Mouse (Mus musculus) liver, embryonic 11.5 days (tissue): ENCODE measurements around the gene Sapcd2. TPM values are rescaled to one million over a fixed set of nuclear protein-coding genes. Genes with fewer than 3 reads are reported as not detected.
"Not testable (repeated sequence)": the region's sequence is repeated elsewhere in the genome, so short reads cannot be mapped to it uniquely, and the experiment has no call there.

Source experiments
- ATAC-seq: fragments of 200-750 bp; cut with Nextera tagmentation; replicated peaks from 2 replicates; pipeline ENCODE4 v1.8.0; 2017; ENCODE audit warnings: moderate number of reproducible peaks, mild to moderate bottlenecking, moderate TSS enrichment, moderate library complexity; ENCODE audit not compliant: low FRiP score
- DNase-seq: peaks from one replicate; pipeline ENCODE4 v3.0.0-alpha.2; 2017; ENCODE audit warnings: low spot score
- H3K27ac ChIP-seq: fragments of 300-500 bp; sonication (generic); 2 replicates; pipeline ENCODE4 v1.5.1; 2014; ENCODE audit warnings: mild to moderate bottlenecking, low read depth, low read length, control low read depth
- H3K27me3 ChIP-seq: fragments of 300-500 bp; sonication (generic); replicated peaks from 2 replicates; pipeline ENCODE4 v1.6.1; 2014; ENCODE audit warnings: low read length, mixed read lengths; ENCODE audit not compliant: control insufficient read depth, insufficient read depth
- H3K36me3 ChIP-seq: fragments of 300-500 bp; sonication (generic); 2 replicates; pipeline ENCODE4 v1.6.1; 2014; ENCODE audit warnings: mild to moderate bottlenecking, low read length, moderate library complexity, mixed read lengths; ENCODE audit not compliant: control insufficient read depth, insufficient read depth
- H3K4me1 ChIP-seq: fragments of 300-500 bp; sonication (generic); replicated peaks from 2 replicates; pipeline ENCODE4 v1.6.1; 2014; ENCODE audit warnings: low read length, mixed read lengths; ENCODE audit not compliant: control insufficient read depth, insufficient read depth
- H3K4me2 ChIP-seq: fragments of 300-500 bp; sonication (generic); 2 replicates; pipeline ENCODE4 v1.6.1; 2014; ENCODE audit warnings: mild to moderate bottlenecking, control low read depth, moderate library complexity
- H3K4me3 ChIP-seq: fragments of 300-500 bp; sonication (generic); 2 replicates; pipeline ENCODE4 v1.5.1; 2014; ENCODE audit warnings: low read depth, low read length, control low read depth
- H3K9ac ChIP-seq: fragments of 300-500 bp; sonication (generic); 2 replicates; pipeline ENCODE4 v1.6.1; 2014; ENCODE audit warnings: low read depth, low read length, control low read depth
- H3K9me3 ChIP-seq: fragments of 300-500 bp; sonication (generic); 2 replicates; pipeline ENCODE4 v1.6.1; 2016; ENCODE audit warnings: low read length, inconsistent platforms, mixed read lengths; ENCODE audit not compliant: control insufficient read depth
- WGBS: fragments of 180-500 bp; shearing (Covaris S2); extraction: QIAGEN DNeasy Blood & Tissue Kit; methylation state at CpG from one replicate; pipeline ENCODE4 v1.1.7; 2014; 5-methylcytosine and 5-hydroxymethylcytosine counted together
- polyA plus RNA-seq: library from polyadenylated mRNA; unstranded; fragments of >200 nt; fragmentation: Nextera tagmentation; extraction: Ambion mirVana; gene quantifications from 2 replicates; pipeline ENCODE4 v1.2.1, GENCODE M21; 2014

Sapcd2 gene
- polyA plus RNA-seq, 1 experiment from 2014 or later, result 51.0 TPM

GRCm38 (mm10) chr2:25402377-25402971, 30.4 kb downstream of the Sapcd2 start:
- peak overlapping the region; percentile 53 for H3K4me3 ChIP-seq
- no peaks in the 10 kb centered on the region for H3K4me1 ChIP-seq
- WGBS, result 3% methylated on average over 13 of the region's 13 CpGs
- ATAC-seq (no peak; the same call in 1 of the 2 replicates), DNase-seq (peak; percentile 80)
- H3K27ac ChIP-seq, result no peak overlapping the region
- H3K4me2 ChIP-seq, result peak overlapping the region; percentile 66
- H3K27me3 ChIP-seq, result peaks cover 78% of the 10 kb centered on the region
- H3K36me3 ChIP-seq, result no peaks in the 10 kb centered on the region
- no peaks in the 10 kb centered on the region for H3K9me3 ChIP-seq
- H3K9ac ChIP-seq, result no peak overlapping the region

DNA sequence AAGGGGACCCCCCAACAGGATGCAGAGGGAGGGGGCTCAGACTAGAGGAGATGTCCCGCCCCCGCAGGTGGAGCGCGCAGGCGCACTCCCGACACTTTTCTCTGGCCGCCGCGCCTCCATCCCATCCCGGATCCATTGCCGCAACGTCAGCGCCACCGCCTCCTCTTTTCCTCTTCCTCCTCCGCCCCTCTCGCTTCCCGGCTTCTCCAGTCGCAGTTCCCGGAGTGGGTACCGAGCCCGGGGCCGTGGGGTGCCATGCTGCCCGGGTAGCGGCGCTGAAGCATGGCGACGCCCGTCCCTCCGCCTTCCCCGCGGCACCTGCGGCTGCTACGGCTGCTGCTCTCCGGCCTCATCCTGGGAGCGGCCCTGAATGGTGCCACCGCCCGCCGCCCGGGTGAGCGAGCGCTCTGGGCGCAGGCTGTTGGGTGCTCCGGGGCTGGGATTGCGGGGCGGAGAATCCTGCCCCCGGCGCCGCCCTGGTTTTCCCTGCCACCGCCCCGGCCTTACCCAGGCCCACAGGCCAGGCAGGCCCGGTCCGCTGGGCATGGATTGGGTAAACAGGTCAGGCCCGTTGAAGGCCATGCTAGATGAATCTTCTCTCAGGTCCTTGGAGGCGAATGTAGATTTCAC, 31.0 kb downstream of the Sapcd2 start:
- peak overlapping the region; percentile 66 for H3K4me2 ChIP-seq
- H3K4me1 ChIP-seq, result no peaks in the 10 kb centered on the region
- peak overlapping the region; percentile 26; the same call in 1 of the 2 replicates for H3K9ac ChIP-seq
- H3K27ac ChIP-seq, result no peak overlapping the region
- no peak for ATAC-seq
- DNase-seq, result no peak
- no peaks in the 10 kb centered on the region for H3K9me3 ChIP-seq
- H3K36me3 ChIP-seq, result no peaks in the 10 kb centered on the region
- peaks cover 72% of the 10 kb centered on the region for H3K27me3 ChIP-seq
- 2% methylated on average over 54 of the region's 54 CpGs for WGBS
- peak overlapping the region; percentile 53 for H3K4me3 ChIP-seq

- H3K4me2 ChIP-seq, result no peak overlapping the region
- ATAC-seq, result no peak
- DNase-seq, result no peak
- WGBS, result 81% methylated on average over 4 of the region's 4 CpGs
- H3K9ac ChIP-seq, result no peak overlapping the region
- H3K4me1 ChIP-seq, result no peaks in the 10 kb centered on the region
- H3K36me3 ChIP-seq, result no peaks in the 10 kb centered on the region
- H3K9me3 ChIP-seq, result no peaks in the 10 kb centered on the region
- H3K4me3 ChIP-seq, result no peak overlapping the region
- peaks cover 64% of the 10 kb centered on the region for H3K27me3 ChIP-seq
- H3K27ac ChIP-seq, result no peak overlapping the region
Observed at GRCm38 (mm10) chr2:25403994-25404393, 31.9 kb downstream of the Sapcd2 start.

- Histone ChIP-seq H3K4me2 (no peak overlapping the region), H3K27ac (no peak overlapping the region), H3K9me3 (no peaks in the 10 kb centered on the region), H3K36me3 (no peaks in the 10 kb centered on the region), H3K9ac (no peak overlapping the region), H3K27me3 (peaks cover 27% of the 10 kb centered on the region), H3K4me1 (no peaks in the 10 kb centered on the region), H3K4me3 (no peak overlapping the region)
- WGBS, result 70% methylated on average over 10 of the region's 10 CpGs
- DNase-seq, result no peak
- no peak for ATAC-seq
Observed at GRCm38 (mm10) chr2:25408908-25409307, 36.8 kb downstream of the Sapcd2 start.

DNA sequence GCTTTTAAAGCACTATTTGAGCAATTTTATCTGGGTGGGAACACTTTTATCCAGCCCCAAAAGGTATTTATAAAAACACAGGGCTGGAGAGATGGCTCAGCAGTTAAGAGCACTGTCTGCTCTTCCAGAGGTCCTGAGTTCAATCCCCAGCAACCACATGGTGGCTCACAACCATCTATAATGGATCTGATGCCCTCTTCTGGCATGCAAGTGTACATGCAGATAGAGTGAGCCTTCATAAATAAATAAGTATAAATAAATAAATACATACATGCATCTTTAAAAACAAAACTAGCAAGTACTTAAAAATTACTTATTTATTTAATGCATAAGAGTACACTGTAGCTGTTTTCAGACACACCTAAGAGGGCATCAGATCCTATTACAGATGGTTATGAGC, 41.3 kb downstream of the Sapcd2 start:
- not testable (repeated sequence) for H3K27ac ChIP-seq, H3K9me3 ChIP-seq, H3K27me3 ChIP-seq, ATAC-seq, DNase-seq, H3K36me3 ChIP-seq, H3K4me1 ChIP-seq, H3K9ac ChIP-seq, H3K4me2 ChIP-seq, H3K4me3 ChIP-seq

DNA sequence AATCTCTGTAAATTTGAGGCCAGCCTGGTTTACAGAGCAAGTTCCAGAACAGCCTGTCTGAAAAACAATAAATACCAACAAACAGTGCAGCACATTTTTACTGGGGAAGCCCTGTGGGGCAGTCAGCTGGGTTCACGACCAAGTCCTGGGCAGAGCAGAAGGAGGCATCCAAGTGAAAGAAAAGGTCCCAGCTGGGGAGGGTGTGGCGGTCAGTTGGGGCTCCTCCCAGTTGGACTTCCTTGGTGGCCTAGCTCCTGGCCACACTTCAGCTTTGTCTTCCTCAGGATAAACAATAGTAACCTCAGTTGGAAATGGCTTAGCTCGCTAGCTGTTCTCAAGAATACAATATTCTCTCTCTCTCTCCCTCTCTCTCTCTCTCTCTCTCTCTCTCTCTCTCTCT, 45.3 kb downstream of the Sapcd2 start:
- H3K4me2 ChIP-seq, result no peak overlapping the region
- no peak for ATAC-seq
- no peak overlapping the region for H3K27ac ChIP-seq
- H3K36me3 ChIP-seq, result no peaks in the 10 kb centered on the region
- WGBS, result 48% methylated on average over 3 of the region's 3 CpGs
- H3K4me1 ChIP-seq, result peaks cover under 1% of the 10 kb centered on the region; the same call in 1 of the 2 replicates
- no peaks in the 10 kb centered on the region for H3K9me3 ChIP-seq
- no peak overlapping the region for H3K4me3 ChIP-seq
- H3K27me3 ChIP-seq, result no peaks in the 10 kb centered on the region
- no peak for DNase-seq
- no peak overlapping the region for H3K9ac ChIP-seq

- Histone ChIP-seq H3K27ac (no peak overlapping the region), H3K4me1 (peaks cover 5% of the 10 kb centered on the region), H3K36me3 (no peaks in the 10 kb centered on the region), H3K9ac (no peak overlapping the region), H3K9me3 (no peaks in the 10 kb centered on the region), H3K4me2 (no peak overlapping the region), H3K27me3 (peaks cover 28% of the 10 kb centered on the region), H3K4me3 (no peak overlapping the region)
- ATAC-seq (no peak), DNase-seq (no peak)
- 19% methylated on average over 3 of the region's 3 CpGs for WGBS
Observed at GRCm38 (mm10) chr2:25421896-25422295, 49.8 kb downstream of the Sapcd2 start.

DNA sequence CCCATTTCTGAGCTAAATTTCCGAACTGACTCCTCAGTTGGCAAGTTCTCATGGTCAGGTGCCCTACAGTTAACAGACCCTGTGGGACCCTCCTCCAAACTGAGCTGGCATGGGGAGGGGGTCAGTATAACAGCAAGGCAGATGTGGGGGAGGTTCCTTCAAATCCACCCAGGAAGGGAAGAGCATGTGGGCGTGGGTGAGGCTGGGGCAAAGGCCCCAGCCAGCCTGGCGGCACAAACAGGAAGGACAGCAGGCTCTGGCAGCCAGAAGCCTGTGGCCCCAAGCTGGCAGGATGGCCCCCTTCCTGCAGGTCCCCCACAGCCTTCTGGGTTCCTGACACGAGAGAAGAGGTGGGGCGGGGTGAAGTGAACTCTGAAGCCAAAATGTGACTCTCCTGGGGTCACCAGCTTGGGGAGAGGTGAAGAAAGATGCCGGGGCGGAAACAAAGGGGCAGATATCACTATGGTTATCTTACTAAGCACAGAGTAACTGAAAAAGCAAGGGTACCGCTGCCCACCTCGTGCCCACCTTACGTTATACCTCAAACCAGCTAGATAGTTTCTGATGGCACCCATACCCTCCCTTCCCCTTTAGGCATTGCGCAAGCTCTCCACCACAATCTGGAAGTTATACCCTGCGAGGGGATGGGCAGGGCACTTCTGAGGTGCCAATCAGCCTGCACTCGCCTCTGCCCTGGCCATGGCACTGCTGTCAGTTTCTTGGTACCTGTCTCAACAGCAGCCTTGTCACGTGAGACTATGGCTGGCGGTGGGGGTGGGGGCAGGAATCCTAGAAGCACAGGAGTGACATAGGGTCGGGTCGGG, 50.7 kb downstream of the Sapcd2 start, which contains the start of gene Fut7:
Fut7 (plus strand) TSS at position 681 of the 824 bp plus-strand sequence.
- H3K27me3 ChIP-seq, result peaks cover 28% of the 10 kb centered on the region

More for the DNA sequence above, 50.7 kb downstream of the Sapcd2 start, which contains the start of gene Fut7:
- Histone ChIP-seq H3K4me1 (peaks cover 5% of the 10 kb centered on the region), H3K36me3 (no peaks in the 10 kb centered on the region), H3K4me3 (no peak within 1 kb of the TSS), H3K27ac (no peak within 1 kb of the TSS; the same call in 1 of the 2 replicates), H3K4me2 (no peak within 1 kb of the TSS), H3K9ac (no peak within 1 kb of the TSS), H3K9me3 (no peaks in the 10 kb centered on the region)
- ATAC-seq (no peak), DNase-seq (no peak)
- 49% methylated on average over 17 of the region's 17 CpGs for WGBS
